Mouse (Mus musculus): Measurements from ENCODE around the gene Napb. TPM values are rescaled to one million over a fixed set of nuclear protein-coding genes. Genes with fewer than 3 reads are reported as not detected.

Napb gene
- total and polyA plus RNA-seq, 3 experiments, result not detected

DNA sequence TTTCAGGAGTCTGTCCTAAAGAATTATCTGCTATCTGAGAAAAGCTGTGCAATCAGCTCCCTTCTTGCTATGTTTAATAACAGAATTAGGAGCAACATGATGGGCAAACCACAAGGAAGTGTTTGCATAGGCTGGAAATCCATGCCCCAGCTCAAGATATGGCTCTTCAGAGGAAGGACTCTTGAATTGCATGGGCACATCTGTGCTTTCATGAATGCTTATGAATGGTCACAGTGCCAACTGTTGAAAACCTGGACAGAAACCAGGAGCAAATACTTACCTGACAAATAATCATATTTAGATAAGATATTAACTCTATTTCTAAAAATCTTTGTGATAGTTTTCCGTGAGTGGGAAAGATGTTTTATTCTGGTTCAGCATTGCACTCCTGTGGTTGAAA is 45.4 kb downstream of the Napb start:
- no peaks in the 10 kb centered on the region for H3K27me3 ChIP-seq (ENCODE audit: control insufficient read depth in 1 of 2, insufficient read depth in 2 of 2, low read length in 2 of 2)
- DNase-seq (ENCODE audit: low read depth, low spot score), result no peak
- peaks cover 3 to 6% of the 10 kb centered on the region in 2 experiments for H3K36me3 ChIP-seq (ENCODE audit: control insufficient read depth in 1 of 2, insufficient read depth in 2 of 2, low read length in 2 of 2)

DNA sequence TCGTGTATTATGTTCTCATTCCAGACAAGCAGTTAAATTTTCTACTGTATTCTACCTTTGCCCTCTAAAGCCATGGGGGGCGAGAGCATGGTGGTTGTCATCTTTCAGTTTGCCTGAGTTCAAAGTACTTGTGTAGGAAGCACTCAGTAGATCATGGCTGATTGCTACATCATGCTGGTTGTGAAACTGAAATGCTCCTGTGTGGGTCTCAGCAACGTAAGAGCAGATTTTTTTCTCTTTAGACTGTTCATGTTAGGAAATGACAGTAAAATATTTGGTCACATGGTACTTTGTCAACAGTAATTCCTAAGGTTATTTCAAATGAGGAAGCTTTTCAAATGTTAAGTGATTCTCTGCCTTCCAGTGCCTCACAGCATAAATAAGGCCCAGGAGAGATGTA is 46.6 kb downstream of the Napb start:
- peaks cover 6 to 8% of the 10 kb centered on the region in 2 experiments for H3K4me1 ChIP-seq (ENCODE audit: control insufficient read depth in 1 of 2, insufficient read depth in 2 of 2, low read length in 2 of 2)
- H3K27ac ChIP-seq (ENCODE audit: control insufficient read depth, low read depth, low read length), result no peak overlapping the region
- H3K79me2 ChIP-seq (ENCODE audit: control insufficient read depth, insufficient read depth, low read length, poor library complexity), result peaks cover 7% of the 10 kb centered on the region
- TF ChIP-seq GATA1 (IDR thresholded peaks at IDR 0.05; ENCODE audit: low read depth, low read length), result no peak
- TF ChIP-seq UBTF (IDR thresholded peaks at IDR 0.05; ENCODE audit: borderline replicate concordance, insufficient read depth, low read depth, low read length), result no peak
- H3K9ac ChIP-seq (ENCODE audit: control insufficient read depth, low read depth, low read length, poor library complexity, severe bottlenecking), result no peak overlapping the region
- no peak for DNase-seq (ENCODE audit: low read depth, low spot score)
- peaks cover 2 to 5% of the 10 kb centered on the region in 2 experiments for H3K36me3 ChIP-seq (ENCODE audit: control insufficient read depth in 1 of 2, insufficient read depth in 2 of 2, low read length in 2 of 2)
- H3K9me3 ChIP-seq (replicated peaks; ENCODE audit: insufficient read depth, low read length), result no peaks in the 10 kb centered on the region
- no peaks in the 10 kb centered on the region for H3K27me3 ChIP-seq (ENCODE audit: control insufficient read depth in 1 of 2, insufficient read depth in 2 of 2, low read length in 2 of 2)
- no peak overlapping the region for H3K4me3 ChIP-seq (ENCODE audit: control insufficient read depth in 1 of 2, insufficient read depth in 1 of 2, low read depth in 2 of 2, low read length in 2 of 2)

More for the DNA sequence above, 45.4 kb downstream of the Napb start:
- no peaks in the 10 kb centered on the region; the same call in 1 of the 2 replicates for H3K79me2 ChIP-seq (ENCODE audit: control insufficient read depth, insufficient read depth, low read length, poor library complexity)
- H3K4me1 ChIP-seq (ENCODE audit: control insufficient read depth in 1 of 2, insufficient read depth in 2 of 2, low read length in 2 of 2), result peaks cover 6 to 8% of the 10 kb centered on the region in 2 experiments
- H3K9me3 ChIP-seq (replicated peaks; ENCODE audit: insufficient read depth, low read length), result no peaks in the 10 kb centered on the region
- H3K4me3 ChIP-seq (ENCODE audit: control insufficient read depth in 1 of 2, insufficient read depth in 1 of 2, low read depth in 2 of 2, low read length in 2 of 2), result no peak overlapping the region
- no peak overlapping the region for H3K27ac ChIP-seq (ENCODE audit: control insufficient read depth, low read depth, low read length)
- no peak for TF ChIP-seq POLR2AphosphoS5 (IDR thresholded peaks at IDR 0.05; ENCODE audit: borderline replicate concordance, low read depth, low read length)
- no peak for TF ChIP-seq NRF1 (IDR thresholded peaks at IDR 0.05; ENCODE audit: insufficient read depth, low read depth, low read length, poor library complexity, severe bottlenecking)
- no peak for TF ChIP-seq POLR2A (IDR thresholded peaks at IDR 0.05; ENCODE audit: control insufficient read depth in 1 of 2, insufficient read depth in 1 of 2, low read depth in 1 of 2, low read length in 2 of 2, poor library complexity in 1 of 2)
- no peak for TF ChIP-seq MYB (IDR thresholded peaks at IDR 0.05; ENCODE audit: low read depth, low read length)
- no peak for TF ChIP-seq SIN3A (IDR thresholded peaks at IDR 0.05; ENCODE audit: low read length)
- no peak for TF ChIP-seq NELFE (IDR thresholded peaks at IDR 0.05; ENCODE audit: low read depth, low read length)
- TF ChIP-seq TBP (IDR thresholded peaks at IDR 0.05; ENCODE audit: low read depth, low read length), result no peak
- TF ChIP-seq MAX (IDR thresholded peaks at IDR 0.05; ENCODE audit: low read length), result no peak
- no peak for TF ChIP-seq ZKSCAN1 (IDR thresholded peaks at IDR 0.05; ENCODE audit: low read depth, low read length)
- no peak for TF ChIP-seq MXI1 (IDR thresholded peaks at IDR 0.05; ENCODE audit: low read depth, low read length)
- TF ChIP-seq TAL1 (IDR thresholded peaks at IDR 0.05; ENCODE audit: low read length), result no peak
- TF ChIP-seq USF1 (IDR thresholded peaks at IDR 0.05; ENCODE audit: low read depth, low read length), result no peak
- TF ChIP-seq SMC3 (IDR thresholded peaks at IDR 0.05; ENCODE audit: low read depth, low read length), result no peak
- TF ChIP-seq BHLHE40 (IDR thresholded peaks at IDR 0.05; ENCODE audit: borderline replicate concordance, low read depth, low read length), result no peak
- TF ChIP-seq GABPA (IDR thresholded peaks at IDR 0.05; ENCODE audit: low read depth, low read length), result no peak
- no peak for TF ChIP-seq GATA1 (IDR thresholded peaks at IDR 0.05; ENCODE audit: low read depth, low read length)
- TF ChIP-seq KAT2A (conservative IDR thresholded peaks at IDR 0.05; ENCODE audit: low read depth, low read length), result no peak
- no peak overlapping the region for H3K9ac ChIP-seq (ENCODE audit: control insufficient read depth, low read depth, low read length, poor library complexity, severe bottlenecking)
